In the genomic region with DNA sequence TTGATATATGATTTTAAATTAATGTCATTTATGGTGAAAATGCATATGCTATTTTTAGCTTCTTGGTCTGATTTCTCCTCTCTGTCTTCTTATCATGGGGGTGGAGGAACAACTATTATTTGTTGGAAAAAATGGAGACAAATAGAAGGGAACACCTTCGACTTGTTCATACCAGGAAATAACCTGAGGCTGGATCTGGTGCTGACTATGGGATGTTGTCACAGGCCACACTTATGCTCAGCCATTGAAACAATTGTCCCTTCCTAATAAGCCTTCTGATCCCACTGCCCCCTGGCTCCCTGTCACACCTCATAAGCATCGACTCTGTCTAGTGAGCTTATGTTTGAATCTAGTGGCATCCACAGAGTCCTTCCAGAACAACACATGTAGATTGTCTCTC, we compare ENCODE assay signal across 27 mouse cellular contexts.
DNase-seq lines count a peak whose midpoint lies in the region; ATAC-seq and TF ChIP-seq lines count a peak whose summit lies in the region.
"Had no signal": no experiment of that assay in that cellular context is flagged by ENCODE, and none has a peak within 500 bp of the region (broad histone marks: within the 10 kb centered on the region; RNA-seq: fewer than 3 reads in every experiment).

No protein-coding gene starts in this region.

- H3K4me1 ChIP-seq in heart, embryonic 10.5 days, result peaks cover 14% of the 10 kb centered on the region; the same call in 1 of the 2 replicates
- H3K4me1 ChIP-seq in intestine, embryonic 15.5 days (replicated peaks), result no peaks in the 10 kb centered on the region
- no peaks in the 10 kb centered on the region for H3K4me1 ChIP-seq in intestine, postnatal 0 days (replicated peaks; ENCODE audit: control insufficient read depth, insufficient read depth, low read length)
- 0 out of 2 replicates have a peak, but pooled peaks cover 5% of the 10 kb centered on the region for H3K4me1 ChIP-seq in intestine, embryonic 16.5 days (ENCODE audit: control insufficient read depth, insufficient read depth, low read length)
- H3K4me1 ChIP-seq: embryonic facial prominence, embryonic 12.5 days; embryonic facial prominence, embryonic 15.5 days had no signal

- H3K4me2 ChIP-seq in intestine, embryonic 15.5 days (replicated peaks), result no peak overlapping the region
- H3K4me2 ChIP-seq in intestine, postnatal 0 days (replicated peaks; ENCODE audit: low read depth), result no peak overlapping the region
- H3K4me2 ChIP-seq in intestine, embryonic 16.5 days (ENCODE audit: low read depth, low read length), result no peak overlapping the region
- H3K4me2 ChIP-seq: embryonic facial prominence, embryonic 12.5 days; embryonic facial prominence, embryonic 15.5 days; hindbrain, embryonic 14.5 days had no signal

- 0 out of 2 replicates have a peak, but pooled peaks have one; percentile 51 for ATAC-seq in intestine, embryonic 15.5 days
- ATAC-seq in intestine, postnatal 0 days, result no peak
- peak; percentile 51; the same call in 1 of the 2 replicates for ATAC-seq in intestine, embryonic 16.5 days
- ATAC-seq: forebrain, embryonic 14.5 days; forebrain, postnatal 0 days; hindbrain, postnatal 0 days; inflammation-experienced regulatory T-cells, adult 6 months; Patski had no signal

- H3K27ac ChIP-seq in heart, embryonic 10.5 days, result peak overlapping the region; percentile 49; the same call in 1 of the 2 replicates
- no peak overlapping the region for H3K27ac ChIP-seq in intestine, embryonic 15.5 days
- H3K27ac ChIP-seq in intestine, postnatal 0 days (ENCODE audit: low read depth, low read length), result no peak overlapping the region
- no peak overlapping the region for H3K27ac ChIP-seq in intestine, embryonic 16.5 days (ENCODE audit: low read length)
- H3K27ac ChIP-seq: embryonic facial prominence, embryonic 12.5 days; embryonic facial prominence, embryonic 15.5 days; gastrocnemius, adult 2 months; hindbrain, embryonic 14.5 days; hindbrain, postnatal 0 days had no signal

- 0 out of 2 replicates have a peak, but pooled peaks cover 15% of the 10 kb centered on the region for H3K27me3 ChIP-seq in heart, embryonic 10.5 days (ENCODE audit: insufficient read depth, poor library complexity, severe bottlenecking)
- no peaks in the 10 kb centered on the region for H3K27me3 ChIP-seq in intestine, embryonic 15.5 days (replicated peaks)
- H3K27me3 ChIP-seq in intestine, postnatal 0 days (replicated peaks; ENCODE audit: control insufficient read depth, insufficient read depth, low read length), result no peaks in the 10 kb centered on the region
- H3K27me3 ChIP-seq in intestine, embryonic 16.5 days (replicated peaks; ENCODE audit: control insufficient read depth, insufficient read depth, low read length), result no peaks in the 10 kb centered on the region
- H3K27me3 ChIP-seq: CH12.LX; embryonic facial prominence, embryonic 12.5 days; embryonic facial prominence, embryonic 15.5 days; Patski had no signal

- intact Hi-C loops in heart, postnatal 25 days (cut with DNase I), result no loop called here

- H3K4me3 ChIP-seq in heart, embryonic 10.5 days, result no peak overlapping the region
- H3K4me3 ChIP-seq in intestine, embryonic 15.5 days (replicated peaks), result no peak overlapping the region
- H3K4me3 ChIP-seq in intestine, postnatal 0 days (ENCODE audit: low read depth, low read length), result no peak overlapping the region
- no peak overlapping the region for H3K4me3 ChIP-seq in intestine, embryonic 16.5 days (ENCODE audit: low read length)
- H3K4me3 ChIP-seq: embryonic facial prominence, embryonic 12.5 days; embryonic facial prominence, embryonic 15.5 days; gastrocnemius, adult 2 months had no signal

- 75% methylated on average over 2 of the region's 2 CpGs for WGBS in heart, embryonic 10.5 days
- WGBS in intestine, embryonic 15.5 days, result 58% methylated on average over 2 of the region's 2 CpGs
- WGBS in intestine, postnatal 0 days, result 47% methylated on average over 2 of the region's 2 CpGs
- 70% methylated on average over 2 of the region's 2 CpGs for whole genome bisulfite sequencing in intestine, embryonic 16.5 days

- no peak overlapping the region for H3K9ac ChIP-seq in intestine, embryonic 15.5 days
- H3K9ac ChIP-seq in intestine, postnatal 0 days (ENCODE audit: low read depth, low read length), result no peak overlapping the region
- H3K9ac ChIP-seq in intestine, embryonic 16.5 days (ENCODE audit: low read depth, low read length), result no peak overlapping the region
- H3K9ac ChIP-seq: embryonic facial prominence, embryonic 12.5 days; embryonic facial prominence, embryonic 15.5 days; forebrain, postnatal 0 days; hindbrain, embryonic 14.5 days had no signal

- TF ChIP-seq CTCF in intestine, postnatal 0 days (IDR thresholded peaks at IDR 0.05; ENCODE audit: low read depth), result no peak

- no peaks in the 10 kb centered on the region for H3K9me3 ChIP-seq in heart, embryonic 10.5 days
- no peaks in the 10 kb centered on the region for H3K9me3 ChIP-seq in intestine, embryonic 15.5 days
- no peaks in the 10 kb centered on the region for H3K9me3 ChIP-seq in intestine, postnatal 0 days (ENCODE audit: control insufficient read depth)
- H3K9me3 ChIP-seq in intestine, embryonic 16.5 days (ENCODE audit: control insufficient read depth, low read length), result no peaks in the 10 kb centered on the region
- H3K9me3 ChIP-seq: embryonic facial prominence, embryonic 12.5 days; embryonic facial prominence, embryonic 15.5 days had no signal

- no peaks in the 10 kb centered on the region for H3K36me3 ChIP-seq in heart, embryonic 10.5 days
- H3K36me3 ChIP-seq in intestine, embryonic 15.5 days, result no peaks in the 10 kb centered on the region
- H3K36me3 ChIP-seq in intestine, postnatal 0 days (ENCODE audit: control insufficient read depth, insufficient read depth), result no peaks in the 10 kb centered on the region
- H3K36me3 ChIP-seq in intestine, embryonic 16.5 days (ENCODE audit: control insufficient read depth, insufficient read depth, low read length), result no peaks in the 10 kb centered on the region
- H3K36me3 ChIP-seq: embryonic facial prominence, embryonic 12.5 days; embryonic facial prominence, embryonic 15.5 days; G1E had no signal

- DNase-seq in heart, embryonic 10.5 days (ENCODE audit: low spot score), result no peak
- DNase-seq in heart, postnatal 25 days (ENCODE audit: low spot score), result no peak
- DNase-seq in embryo, embryonic 9.5 days (ENCODE audit: extremely low spot score), result no peak
- DNase-seq: adrenal gland, postnatal 10 days; adrenal gland, postnatal 36 days; B cell, adult 2 months; cerebellum, adult 18-20 months; cerebellum, adult 9-10 months; cerebellum, postnatal 14 days; forebrain, postnatal 0 days; gastrocnemius, adult 2 months; gastrocnemius, postnatal 14 days; heart, adult 18-20 months; heart, postnatal 36 days; kidney, adult 18-20 months had no signal
